In genomic region chr14:74732079-74732783, GRCm38 (mm10) we compare ENCODE assay signal across 8 mouse cellular contexts. TPM values are rescaled to one million over a fixed set of nuclear protein-coding genes. Genes with fewer than 3 reads are reported as not detected.
DNase-seq lines count a peak whose midpoint lies in the region; ATAC-seq lines count a peak whose summit lies in the region.

Gene Esd, plus strand, starts transcription at chr14:74732297.

- peak; percentile 97 for DNase-seq in R1 (ENCODE audit: low read depth, low spot score)
- peak; percentile 88 to 93 for DNase-seq in cerebellum, postnatal 25 days
- DNase-seq in frontal cortex, postnatal 25 days (ENCODE audit: low spot score in 2 of 2): peak; percentile 64 to 66
- DNase-seq in hindbrain, embryonic 14.5 days (ENCODE audit: low spot score): peak; percentile 80
- peak; percentile 85 to 88 for DNase-seq in layer of hippocampus, postnatal 36 days
- peak; percentile 96 for DNase-seq in lung, postnatal 36 days
- peak; percentile 96 for DNase-seq in retina, postnatal 1 day
- DNase-seq in urinary bladder, adult 18-20 months (ENCODE audit: low spot score in 2 of 2): peak; percentile 94 to 96

- ATAC-seq in hindbrain, embryonic 14.5 days (ENCODE audit: low FRiP score): peak; percentile 98

- under 1% methylated on average over 53 of the region's 53 CpGs for WGBS in hindbrain, embryonic 14.5 days

- H3K4me2 ChIP-seq in hindbrain, embryonic 14.5 days (replicated peaks): peak within 1 kb of the TSS; percentile 88

- peak within 1 kb of the TSS; percentile 91 for H3K4me3 ChIP-seq in hindbrain, embryonic 14.5 days (replicated peaks; ENCODE audit: low read length)

- peaks cover 9% of the 10 kb centered on the region for H3K4me1 ChIP-seq in hindbrain, embryonic 14.5 days (replicated peaks; ENCODE audit: control insufficient read depth, insufficient read depth, low read length)

- peak within 1 kb of the TSS; percentile 83 for H3K9ac ChIP-seq in hindbrain, embryonic 14.5 days

- H3K27ac ChIP-seq in hindbrain, embryonic 14.5 days: peak within 1 kb of the TSS; percentile 65; the same call in 1 of the 2 replicates

- H3K27me3 ChIP-seq in hindbrain, embryonic 14.5 days (ENCODE audit: control insufficient read depth, insufficient read depth, low read length): no peaks in the 10 kb centered on the region

- H3K36me3 ChIP-seq in hindbrain, embryonic 14.5 days (replicated peaks; ENCODE audit: control insufficient read depth, insufficient read depth): peaks cover 13% of the 10 kb centered on the region

- H3K9me3 ChIP-seq in hindbrain, embryonic 14.5 days (ENCODE audit: control insufficient read depth, low read length): no peaks in the 10 kb centered on the region

RNA-seq across cellular contexts. Expression of gene Esd, which starts in this region (rescaled TPM):
- polyA plus RNA-seq in hindbrain, embryonic 14.5 days (2014; fragmentation: Nextera tagmentation; extraction: Ambion mirVana): 243 and 248 TPM in 2 replicates
- total RNA-seq in layer of hippocampus, postnatal 36 days (2021): 10 to 100 TPM; 96.6 to 97.5 TPM

Comparison
In these comparisons a context has a peak if more than half of its experiments do, and no peak if none do; other contexts are left out.
1. Peak in every context shown above with its lines: DNase-seq, ATAC-seq, H3K4me3 ChIP-seq and H3K27ac ChIP-seq.